Mouse (Mus musculus) left cerebral cortex, postnatal 10 days (tissue): ENCODE measurements at regions not wholly inside any gene's neighbourhood (a gene's known extent, or its start where the extent isn't known, plus 50 kb on each side); places are given as distances from the start of the nearest gene placed in this dataset. TPM values are rescaled to one million over a fixed set of nuclear protein-coding genes. Genes with fewer than 3 reads are reported as not detected.

Experiments used
- DNase-seq, 2 experiments: peaks; one replicate each; pipeline ENCODE4 v3.0.0; 2021 to 2022; ENCODE audit warnings: low spot score in 2 of 2, mixed read lengths in 1 of 2; ENCODE audit errors: extremely low spot score in 1 of 2
- intact Hi-C: fragments of 180-260 bp; cut with DNase I; formaldehyde crosslinking; loops from one replicate; pipeline ENCODE4 v1.15.1; 2025
- microRNA-seq: library from miRNA; unstranded; fragments of <30 nt; microRNA quantifications from one replicate; pipeline ENCODE4 v1.2.0, GENCODE M21; 2022

GRCm38 (mm10) chr1:195312426-195312825 lies 135.9 kb upstream of the Cr2 start:
- DNase-seq: no peak
- intact Hi-C loops: no loop called here

DNA sequence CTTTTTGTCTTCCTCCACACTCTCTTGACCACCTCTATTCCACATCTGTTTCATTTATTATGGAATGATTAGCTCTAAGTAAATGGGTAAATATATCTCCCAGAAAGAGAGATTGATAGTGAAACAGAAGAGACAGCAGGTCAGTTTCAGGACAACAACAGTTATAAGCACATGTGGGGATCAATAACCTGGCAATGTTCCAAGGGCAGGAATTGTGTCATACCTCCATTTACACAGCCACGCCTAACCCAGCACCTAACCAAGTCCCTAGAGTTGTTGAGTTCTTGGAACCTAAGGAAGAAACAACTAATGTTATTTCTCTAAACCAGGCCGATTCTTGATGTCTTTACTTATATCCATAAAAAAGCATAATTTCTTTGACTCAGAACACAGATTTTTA lies 108.6 kb upstream of the Cr2 start:
- intact Hi-C loops: no loop called here

DNA sequence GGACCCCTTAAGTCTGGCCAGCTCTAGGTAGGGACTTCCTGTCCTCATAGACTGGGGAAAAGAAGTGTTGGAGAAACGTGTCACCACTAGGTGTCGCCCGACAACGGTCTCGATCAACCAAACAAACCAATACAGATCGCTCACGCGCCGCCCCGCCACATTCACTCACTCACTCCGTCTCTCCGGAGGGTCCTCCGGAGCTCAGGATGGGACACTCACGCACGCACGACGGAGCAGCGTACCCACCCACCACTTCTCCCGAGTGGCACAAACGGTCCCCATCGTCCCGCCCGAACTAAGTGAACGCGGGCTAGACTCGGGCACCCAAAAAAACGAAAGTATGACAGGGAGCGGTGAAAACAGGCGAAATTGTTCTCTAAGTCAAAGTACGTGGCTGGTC lies 65.0 kb upstream of the Cr2 start:
- DNase-seq: peak; percentile 95 to 100
- intact Hi-C loops: no loop called here

More for the DNA sequence above, 108.6 kb upstream of the Cr2 start:
- no peak for DNase-seq

DNA sequence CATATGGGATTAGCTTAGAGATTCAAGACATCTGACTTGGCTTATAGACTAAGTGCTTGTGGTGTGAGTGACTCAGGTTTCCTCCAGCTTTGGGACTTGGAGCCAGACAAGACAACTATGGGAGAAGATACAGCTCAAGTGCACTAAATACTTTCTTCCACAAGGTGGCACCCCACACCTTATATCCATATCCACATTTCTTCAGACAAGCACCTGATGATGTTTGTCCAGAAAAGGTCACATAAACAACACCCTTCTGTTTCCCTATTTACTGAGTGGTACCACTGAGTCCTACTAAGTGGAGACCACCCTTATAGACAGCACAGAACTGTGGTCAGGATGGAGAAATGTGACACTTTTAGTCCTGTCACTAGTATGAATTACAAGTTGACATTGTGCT lies 56.1 kb upstream of the Cr2 start:
- intact Hi-C loops: no loop called here
- peak; percentile 15 to 37 for DNase-seq

DNA sequence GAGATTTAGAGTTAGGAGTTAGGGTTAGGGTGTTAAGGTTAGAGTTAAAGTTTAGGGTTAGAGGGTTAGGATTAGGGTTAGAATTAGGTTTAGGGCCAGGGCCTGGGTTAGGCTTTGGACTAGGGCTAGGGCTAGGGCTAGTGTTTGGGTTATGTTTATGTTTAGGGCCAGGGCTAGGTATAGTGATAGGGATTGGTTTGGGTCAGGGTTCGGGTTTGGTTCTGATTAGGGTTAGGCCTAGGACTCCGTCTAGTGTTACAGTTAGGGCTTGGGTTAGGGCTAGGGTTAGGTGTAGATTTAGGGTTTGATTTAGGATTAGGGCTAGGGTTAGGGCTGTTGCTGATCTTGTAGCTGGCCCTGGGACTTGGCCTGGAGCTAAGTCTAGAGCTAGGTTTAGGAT lies 50.5 kb upstream of the Cr2 start:
- no peak for DNase-seq
- intact Hi-C loops: no loop called here

Small RNA genes lying in the stretch of these regions (microRNA-seq; reads per million reads assigned to microRNA genes)
- gene Gm24802: not detected
